Mouse (Mus musculus) kidney, adult 8-10 months (tissue): ENCODE results near the gene Stk11.

Experiments used
- DNase-seq, 2 experiments: peaks; one replicate each; pipeline ENCODE4 v3.0.0; 2022

Gene Stk11

GRCm38 (mm10) chr10:80144864-80145838, 29.5 kb downstream of the Stk11 start:
- peak; percentile 69 to 78 for DNase-seq

- DNase-seq, result peak; percentile 80
Observed at GRCm38 (mm10) chr10:80145896-80146295, 30.3 kb downstream of the Stk11 start.

GRCm38 (mm10) chr10:80146568-80147011, 31.0 kb downstream of the Stk11 start:
- peak; percentile 65 to 73 for DNase-seq

- DNase-seq, result peak; percentile 49 to 52
Observed at GRCm38 (mm10) chr10:80147146-80147718, 31.6 kb downstream of the Stk11 start.

GRCm38 (mm10) chr10:80147719-80148601, 32.4 kb downstream of the Stk11 start, which contains the start of gene Midn:
Gene Midn (plus strand): TSS chr10:80148272.
- DNase-seq, result peak; percentile 84 to 89

GRCm38 (mm10) chr10:80148610-80149290, 33.1 kb downstream of the Stk11 start:
- peak; percentile 94 to 95 for DNase-seq

- peak; percentile 98 to 99 for DNase-seq
Observed at GRCm38 (mm10) chr10:80149291-80150225, 34.0 kb downstream of the Stk11 start.

- peak in 1 of 2 experiments; percentile 55 for DNase-seq
Observed at GRCm38 (mm10) chr10:80150226-80151210, 34.9 kb downstream of the Stk11 start.

GRCm38 (mm10) chr10:80151211-80152034, 35.8 kb downstream of the Stk11 start:
- DNase-seq, result peak; percentile 86 to 91

- peak; percentile 75 to 89 for DNase-seq
Observed at GRCm38 (mm10) chr10:80152071-80152872, 36.7 kb downstream of the Stk11 start.

- peak in 1 of 2 experiments; percentile 77 for DNase-seq
Observed at GRCm38 (mm10) chr10:80152873-80153260, 37.3 kb downstream of the Stk11 start.

- DNase-seq, result peak in 1 of 2 experiments; percentile 75
Observed at GRCm38 (mm10) chr10:80153713-80154112, 38.1 kb downstream of the Stk11 start.

- DNase-seq, result no peak
Observed at GRCm38 (mm10) chr10:80154384-80154783, 38.8 kb downstream of the Stk11 start.

- DNase-seq, result no peak
Observed at GRCm38 (mm10) chr10:80155277-80155676, 39.7 kb downstream of the Stk11 start.

- no peak for DNase-seq
Observed at GRCm38 (mm10) chr10:80156002-80156751, 40.6 kb downstream of the Stk11 start.

- DNase-seq, result no peak
Observed at GRCm38 (mm10) chr10:80156752-80157053, 41.1 kb downstream of the Stk11 start.
